8 mouse cellular contexts compared by ENCODE assay signal in genomic region chr7:16272681-16273080, GRCm38 (mm10). TPM values are rescaled to one million over a fixed set of nuclear protein-coding genes. Genes with fewer than 3 reads are reported as not detected.
DNase-seq lines count a peak whose midpoint lies in the region; ATAC-seq and TF ChIP-seq lines count a peak whose summit lies in the region.

No protein-coding gene starts in this region.

- peak overlapping the region; percentile 70 for H3K9ac ChIP-seq in embryonic facial prominence, embryonic 15.5 days
- H3K9ac ChIP-seq in heart, embryonic 14.5 days (ENCODE audit: low read length), result peak overlapping the region; percentile 85
- H3K9ac ChIP-seq in kidney, embryonic 16.5 days (replicated peaks; ENCODE audit: low read length), result peak overlapping the region; percentile 87
- H3K9ac ChIP-seq in liver, embryonic 11.5 days (ENCODE audit: low read depth, low read length), result peak overlapping the region; percentile 86
- peak overlapping the region; percentile 96 for H3K9ac ChIP-seq in midbrain, postnatal 0 days (replicated peaks; ENCODE audit: low read length, poor library complexity, severe bottlenecking)
- H3K9ac ChIP-seq in stomach, embryonic 14.5 days (replicated peaks; ENCODE audit: low read depth, low read length), result peak overlapping the region; percentile 62

- TF ChIP-seq CTCF in bone marrow, adult 2 months (IDR thresholded peaks at IDR 0.05; ENCODE audit: control insufficient read depth, insufficient read depth, low read length), result no peak
- TF ChIP-seq CTCF in midbrain, postnatal 0 days (IDR thresholded peaks at IDR 0.05), result peak; percentile 42; the same call in 1 of the 2 replicates

- peak; percentile 81 for ATAC-seq in embryonic facial prominence, embryonic 15.5 days (ENCODE audit: insufficient number of reproducible peaks, low FRiP score, low TSS enrichment, low read depth)
- peak; percentile 74 for ATAC-seq in heart, embryonic 14.5 days (ENCODE audit: insufficient number of reproducible peaks, insufficient read depth, low FRiP score, low read depth)
- peak; percentile 79 for ATAC-seq in kidney, embryonic 16.5 days (ENCODE audit: low FRiP score, low TSS enrichment)
- ATAC-seq in liver, embryonic 11.5 days (replicated peaks; ENCODE audit: low FRiP score), result peak; percentile 78
- ATAC-seq in midbrain, postnatal 0 days (ENCODE audit: low FRiP score), result peak; percentile 76
- peak; percentile 81 for ATAC-seq in stomach, embryonic 14.5 days (ENCODE audit: insufficient number of reproducible peaks, insufficient read depth, low FRiP score, low read depth)

- peak; percentile 32; the same call in 1 of the 2 replicates for TF ChIP-seq POLR2A in bone marrow, adult 2 months (IDR thresholded peaks at IDR 0.05; ENCODE audit: borderline replicate concordance, control insufficient read depth, low read depth, low read length)

- no peaks in the 10 kb centered on the region for H3K9me3 ChIP-seq in embryonic facial prominence, embryonic 15.5 days (replicated peaks)
- H3K9me3 ChIP-seq in heart, embryonic 14.5 days (ENCODE audit: control insufficient read depth, low read length), result no peaks in the 10 kb centered on the region
- no peaks in the 10 kb centered on the region for H3K9me3 ChIP-seq in kidney, embryonic 16.5 days (ENCODE audit: low read length)
- H3K9me3 ChIP-seq in liver, embryonic 11.5 days (ENCODE audit: control insufficient read depth, low read length), result no peaks in the 10 kb centered on the region
- H3K9me3 ChIP-seq in midbrain, postnatal 0 days (ENCODE audit: low read length), result no peaks in the 10 kb centered on the region
- no peaks in the 10 kb centered on the region for H3K9me3 ChIP-seq in stomach, embryonic 14.5 days (ENCODE audit: control insufficient read depth, low read depth, low read length)

- H3K4me1 ChIP-seq in bone marrow, adult 2 months (ENCODE audit: control insufficient read depth, insufficient read depth, low read length), result peaks cover 2% of the 10 kb centered on the region; the same call in 1 of the 2 replicates
- H3K4me1 ChIP-seq in embryonic facial prominence, embryonic 15.5 days, result peaks cover 34% of the 10 kb centered on the region
- H3K4me1 ChIP-seq in heart, embryonic 14.5 days (ENCODE audit: control insufficient read depth in 2 of 2, insufficient read depth in 2 of 2, low read length in 2 of 2), result peaks cover 14 to 20% of the 10 kb centered on the region in 2 experiments
- H3K4me1 ChIP-seq in kidney, embryonic 16.5 days (ENCODE audit: insufficient read depth, low read length), result peaks cover 19% of the 10 kb centered on the region
- H3K4me1 ChIP-seq in liver, embryonic 11.5 days (replicated peaks; ENCODE audit: control insufficient read depth, insufficient read depth, low read length), result peaks cover 40% of the 10 kb centered on the region
- peaks cover 5% of the 10 kb centered on the region; the same call in 1 of the 2 replicates for H3K4me1 ChIP-seq in midbrain, postnatal 0 days (ENCODE audit: insufficient read depth, low read length)
- H3K4me1 ChIP-seq in stomach, embryonic 14.5 days (ENCODE audit: control insufficient read depth, insufficient read depth, low read length), result peaks cover 16% of the 10 kb centered on the region

- peak overlapping the region; percentile 85 for H3K27ac ChIP-seq in bone marrow, adult 2 months (ENCODE audit: control insufficient read depth, insufficient read depth, low read depth, low read length, poor library complexity)
- H3K27ac ChIP-seq in embryonic facial prominence, embryonic 15.5 days (replicated peaks), result peak overlapping the region; percentile 98
- H3K27ac ChIP-seq in heart, embryonic 14.5 days (replicated peaks in 1 of 2; ENCODE audit: control insufficient read depth in 1 of 2, insufficient read depth in 1 of 2, low read depth in 2 of 2, low read length in 2 of 2), result peak overlapping the region; percentile 54 to 89
- peak overlapping the region; percentile 92 for H3K27ac ChIP-seq in kidney, embryonic 16.5 days (ENCODE audit: low read length)
- peak overlapping the region; percentile 96 for H3K27ac ChIP-seq in liver, embryonic 11.5 days (ENCODE audit: low read depth, low read length)
- peak overlapping the region; percentile 96 for H3K27ac ChIP-seq in midbrain, postnatal 0 days (ENCODE audit: low read depth, low read length)
- H3K27ac ChIP-seq in stomach, embryonic 14.5 days (ENCODE audit: low read length), result peak overlapping the region; percentile 81

- H3K36me3 ChIP-seq in embryonic facial prominence, embryonic 15.5 days, result peaks cover 26% of the 10 kb centered on the region
- peaks cover 27% of the 10 kb centered on the region for H3K36me3 ChIP-seq in heart, embryonic 14.5 days (ENCODE audit: control insufficient read depth, insufficient read depth, low read length)
- peaks cover 14% of the 10 kb centered on the region for H3K36me3 ChIP-seq in kidney, embryonic 16.5 days (ENCODE audit: insufficient read depth, low read length)
- peaks cover 13% of the 10 kb centered on the region for H3K36me3 ChIP-seq in liver, embryonic 11.5 days (ENCODE audit: control insufficient read depth, insufficient read depth, low read length)
- peaks cover 15% of the 10 kb centered on the region for H3K36me3 ChIP-seq in midbrain, postnatal 0 days (ENCODE audit: insufficient read depth, low read length)
- peaks cover 20% of the 10 kb centered on the region for H3K36me3 ChIP-seq in stomach, embryonic 14.5 days (ENCODE audit: control insufficient read depth, insufficient read depth, low read length)

- under 1% methylated on average over 46 of the region's 46 CpGs for WGBS in bone marrow, adult 2 months
- WGBS in embryonic facial prominence, embryonic 15.5 days, result under 1% methylated on average over 46 of the region's 46 CpGs
- WGBS in heart, embryonic 14.5 days, result under 1% methylated on average over 40 of the region's 46 CpGs
- under 1% methylated on average over 45 of the region's 46 CpGs for WGBS in kidney, embryonic 16.5 days
- under 1% methylated on average over 46 of the region's 46 CpGs for WGBS in liver, embryonic 11.5 days
- WGBS in midbrain, postnatal 0 days, result 0% methylated on average over 40 of the region's 46 CpGs
- WGBS in stomach, embryonic 14.5 days, result under 1% methylated on average over 42 of the region's 46 CpGs

- H3K4me3 ChIP-seq in bone marrow, adult 2 months (replicated peaks; ENCODE audit: control insufficient read depth, low read depth, low read length), result peak overlapping the region; percentile 85
- H3K4me3 ChIP-seq in embryonic facial prominence, embryonic 15.5 days (replicated peaks), result peak overlapping the region; percentile 72
- H3K4me3 ChIP-seq in heart, embryonic 14.5 days (ENCODE audit: control insufficient read depth in 1 of 2, insufficient read depth in 1 of 2, low read depth in 1 of 2, low read length in 2 of 2), result peak overlapping the region; percentile 76 to 81
- peak overlapping the region; percentile 78 for H3K4me3 ChIP-seq in kidney, embryonic 16.5 days (ENCODE audit: low read length)
- H3K4me3 ChIP-seq in liver, embryonic 11.5 days (ENCODE audit: low read depth, low read length), result peak overlapping the region; percentile 80
- peak overlapping the region; percentile 73 for H3K4me3 ChIP-seq in midbrain, postnatal 0 days (ENCODE audit: low read depth, low read length)
- peak overlapping the region; percentile 67 for H3K4me3 ChIP-seq in stomach, embryonic 14.5 days (ENCODE audit: low read depth, low read length)

- H3K27me3 ChIP-seq in embryonic facial prominence, embryonic 15.5 days, result no peaks in the 10 kb centered on the region
- H3K27me3 ChIP-seq in heart, embryonic 14.5 days (ENCODE audit: control insufficient read depth, insufficient read depth, low read length), result no peaks in the 10 kb centered on the region
- no peaks in the 10 kb centered on the region for H3K27me3 ChIP-seq in kidney, embryonic 16.5 days (ENCODE audit: insufficient read depth, low read length)
- no peaks in the 10 kb centered on the region for H3K27me3 ChIP-seq in liver, embryonic 11.5 days (replicated peaks; ENCODE audit: control insufficient read depth, insufficient read depth, low read length)
- no peaks in the 10 kb centered on the region for H3K27me3 ChIP-seq in midbrain, postnatal 0 days (ENCODE audit: insufficient read depth, low read length)
- H3K27me3 ChIP-seq in stomach, embryonic 14.5 days (ENCODE audit: control insufficient read depth, insufficient read depth, low read length), result no peaks in the 10 kb centered on the region

- peak overlapping the region; percentile 89 for H3K4me2 ChIP-seq in embryonic facial prominence, embryonic 15.5 days (replicated peaks)
- peak overlapping the region; percentile 97 for H3K4me2 ChIP-seq in heart, embryonic 14.5 days (ENCODE audit: low read length)
- H3K4me2 ChIP-seq in kidney, embryonic 16.5 days (replicated peaks; ENCODE audit: low read depth, low read length), result peak overlapping the region; percentile 73
- peak overlapping the region; percentile 76 for H3K4me2 ChIP-seq in liver, embryonic 11.5 days
- peak overlapping the region; percentile 82 for H3K4me2 ChIP-seq in midbrain, postnatal 0 days (ENCODE audit: low read depth, low read length, poor library complexity, severe bottlenecking)
- peak overlapping the region; percentile 54 for H3K4me2 ChIP-seq in stomach, embryonic 14.5 days (replicated peaks; ENCODE audit: low read depth, low read length)

- DNase-seq in CD4-positive helper T cell, adult 2 months (ENCODE audit: low read depth, low spot score), result peak; percentile 86
- peak; percentile 79 for DNase-seq in liver, embryonic 11.5 days (ENCODE audit: low spot score)
- peak; percentile 73 for DNase-seq in midbrain, postnatal 0 days (ENCODE audit: low spot score)

RNA-seq across cellular contexts. Expression of gene Inafm1, which starts 0.7 kb away (rescaled TPM):
- 19.8 and 23.6 TPM in 2 replicates for polyA plus RNA-seq in bone marrow, adult 2 months (2011; ENCODE audit: insufficient read depth, insufficient read length, low replicate concordance, missing spikeins)
- polyA plus RNA-seq in embryonic facial prominence, embryonic 15.5 days (2015; fragmentation: Nextera tagmentation; extraction: Ambion mirVana), result 29.6 and 32.8 TPM in 2 replicates
- polyA plus RNA-seq in heart, embryonic 14.5 days (2014; fragmentation: Nextera tagmentation; extraction: Ambion mirVana), result 9.9 and 11.7 TPM in 2 replicates
- 16.4 and 19.7 TPM in 2 replicates for polyA plus RNA-seq in kidney, embryonic 16.5 days (2015; fragmentation: Nextera tagmentation; extraction: Ambion mirVana)
- 9.3 and 10.6 TPM in 2 replicates for polyA plus RNA-seq in liver, embryonic 11.5 days (2014; fragmentation: Nextera tagmentation; extraction: Ambion mirVana)
- total RNA-seq in midbrain, postnatal 0 days (2014; rRNA removed), result 58.2 and 60.5 TPM in 2 replicates
- polyA plus RNA-seq in midbrain, postnatal 0 days (2015; fragmentation: Nextera tagmentation; extraction: Ambion mirVana), result 84.2 and 84.5 TPM in 2 replicates
- polyA plus RNA-seq in stomach, embryonic 14.5 days (2014; fragmentation: Nextera tagmentation; extraction: Ambion mirVana), result 19.0 and 19.5 TPM in 2 replicates

RNA-seq across cellular contexts. Expression of gene C5ar1, which starts 13.3 kb away (rescaled TPM):
- polyA plus RNA-seq in bone marrow, adult 2 months (2011; ENCODE audit: insufficient read depth, insufficient read length, low replicate concordance, missing spikeins), result 9.0 and 17.2 TPM in 2 replicates
- 4.4 and 4.5 TPM in 2 replicates for polyA plus RNA-seq in embryonic facial prominence, embryonic 15.5 days (2015; fragmentation: Nextera tagmentation; extraction: Ambion mirVana)
- 3.3 and 3.7 TPM in 2 replicates for polyA plus RNA-seq in heart, embryonic 14.5 days (2014; fragmentation: Nextera tagmentation; extraction: Ambion mirVana)
- polyA plus RNA-seq in kidney, embryonic 16.5 days (2015; fragmentation: Nextera tagmentation; extraction: Ambion mirVana), result 2.7 and 2.8 TPM in 2 replicates
- polyA plus RNA-seq in liver, embryonic 11.5 days (2014; fragmentation: Nextera tagmentation; extraction: Ambion mirVana), result 2.8 and 3.4 TPM in 2 replicates
- 0.85 and 1.4 TPM in 2 replicates for total RNA-seq in midbrain, postnatal 0 days (2014; rRNA removed)
- 1.4 TPM in 2 replicates for polyA plus RNA-seq in midbrain, postnatal 0 days (2015; fragmentation: Nextera tagmentation; extraction: Ambion mirVana)
- polyA plus RNA-seq in stomach, embryonic 14.5 days (2014; fragmentation: Nextera tagmentation; extraction: Ambion mirVana), result 2.4 and 3.2 TPM in 2 replicates

RNA-seq across cellular contexts. Expression of gene Ccdc9, which starts 13.9 kb away (rescaled TPM):
- 108 and 194 TPM in 2 replicates for polyA plus RNA-seq in bone marrow, adult 2 months (2011; ENCODE audit: insufficient read depth, insufficient read length, low replicate concordance, missing spikeins)
- polyA plus RNA-seq in embryonic facial prominence, embryonic 15.5 days (2015; fragmentation: Nextera tagmentation; extraction: Ambion mirVana), result 27.0 and 31.1 TPM in 2 replicates
- polyA plus RNA-seq in heart, embryonic 14.5 days (2014; fragmentation: Nextera tagmentation; extraction: Ambion mirVana), result 10.6 and 11.2 TPM in 2 replicates
- 30.9 and 31.2 TPM in 2 replicates for polyA plus RNA-seq in kidney, embryonic 16.5 days (2015; fragmentation: Nextera tagmentation; extraction: Ambion mirVana)
- polyA plus RNA-seq in liver, embryonic 11.5 days (2014; fragmentation: Nextera tagmentation; extraction: Ambion mirVana), result 21.7 and 25.3 TPM in 2 replicates
- total RNA-seq in midbrain, postnatal 0 days (2014; rRNA removed), result 31.5 and 35.0 TPM in 2 replicates
- polyA plus RNA-seq in midbrain, postnatal 0 days (2015; fragmentation: Nextera tagmentation; extraction: Ambion mirVana), result 12.7 and 13.6 TPM in 2 replicates
- polyA plus RNA-seq in stomach, embryonic 14.5 days (2014; fragmentation: Nextera tagmentation; extraction: Ambion mirVana), result 20.5 and 23.4 TPM in 2 replicates

RNA-seq across cellular contexts. Expression of gene C5ar2, which starts 28.7 kb away (rescaled TPM):
- 4.2 TPM in 2 replicates for polyA plus RNA-seq in bone marrow, adult 2 months (2011; ENCODE audit: insufficient read depth, insufficient read length, low replicate concordance, missing spikeins)
- polyA plus RNA-seq in embryonic facial prominence, embryonic 15.5 days (2015; fragmentation: Nextera tagmentation; extraction: Ambion mirVana), result 0.04 and 0.35 TPM in 2 replicates
- polyA plus RNA-seq in heart, embryonic 14.5 days (2014; fragmentation: Nextera tagmentation; extraction: Ambion mirVana), result 0.80 and 0.94 TPM in 2 replicates
- polyA plus RNA-seq in kidney, embryonic 16.5 days (2015; fragmentation: Nextera tagmentation; extraction: Ambion mirVana), result 0.09 and 0.11 TPM in 2 replicates
- 1.3 and 1.8 TPM in 2 replicates for polyA plus RNA-seq in liver, embryonic 11.5 days (2014; fragmentation: Nextera tagmentation; extraction: Ambion mirVana)
- total RNA-seq in midbrain, postnatal 0 days (2014; rRNA removed), result 0.05 and 0.09 TPM in 2 replicates
- polyA plus RNA-seq in midbrain, postnatal 0 days (2015; fragmentation: Nextera tagmentation; extraction: Ambion mirVana), result 0.14 and 0.20 TPM in 2 replicates
- 0.14 and 0.27 TPM in 2 replicates for polyA plus RNA-seq in stomach, embryonic 14.5 days (2014; fragmentation: Nextera tagmentation; extraction: Ambion mirVana)

RNA-seq across cellular contexts. Expression of gene Bbc3, which starts 35.5 kb away (rescaled TPM):
- polyA plus RNA-seq in bone marrow, adult 2 months (2011; ENCODE audit: insufficient read depth, insufficient read length, low replicate concordance, missing spikeins), result 4.4 and 9.2 TPM in 2 replicates
- 5.1 and 7.5 TPM in 2 replicates for polyA plus RNA-seq in embryonic facial prominence, embryonic 15.5 days (2015; fragmentation: Nextera tagmentation; extraction: Ambion mirVana)
- 3.8 and 5.2 TPM in 2 replicates for polyA plus RNA-seq in heart, embryonic 14.5 days (2014; fragmentation: Nextera tagmentation; extraction: Ambion mirVana)
- 12.6 and 14.2 TPM in 2 replicates for polyA plus RNA-seq in kidney, embryonic 16.5 days (2015; fragmentation: Nextera tagmentation; extraction: Ambion mirVana)
- 4.7 and 6.4 TPM in 2 replicates for polyA plus RNA-seq in liver, embryonic 11.5 days (2014; fragmentation: Nextera tagmentation; extraction: Ambion mirVana)
- 45.1 and 50.6 TPM in 2 replicates for total RNA-seq in midbrain, postnatal 0 days (2014; rRNA removed)
- 38.9 and 39.0 TPM in 2 replicates for polyA plus RNA-seq in midbrain, postnatal 0 days (2015; fragmentation: Nextera tagmentation; extraction: Ambion mirVana)
- 5.2 and 5.3 TPM in 2 replicates for polyA plus RNA-seq in stomach, embryonic 14.5 days (2014; fragmentation: Nextera tagmentation; extraction: Ambion mirVana)

Comparison
In these comparisons a context has a peak if more than half of its experiments do, and no peak if none do; other contexts are left out.
1. Peak in every context shown above with its lines: DNase-seq, ATAC-seq, H3K4me3 ChIP-seq and H3K27ac ChIP-seq.